Mouse (Mus musculus) right cerebral cortex, postnatal 14 days (tissue): ENCODE data around the gene Rnf34.

Experiments
- DNase-seq: peaks from one replicate; pipeline ENCODE4 v3.0.0; 2022

Rnf34 gene

DNA sequence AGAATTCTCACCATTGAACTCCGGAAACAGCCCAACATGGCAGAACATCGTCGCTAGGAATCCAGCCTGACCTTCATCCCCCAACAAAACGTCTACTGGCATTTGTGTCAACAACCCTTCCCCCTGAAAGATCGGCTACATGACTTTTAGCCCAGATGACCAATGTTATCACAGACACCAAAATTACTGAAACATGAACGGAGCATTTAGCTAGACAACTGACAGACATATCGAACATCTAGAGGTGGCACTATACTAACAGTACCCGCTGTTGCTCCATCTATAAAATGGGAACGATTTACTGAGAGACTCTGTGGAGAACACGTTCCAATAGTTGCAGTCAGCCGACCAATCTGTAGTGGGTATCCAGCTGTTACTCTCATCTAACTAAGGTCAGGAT is 51.3 kb downstream of the Rnf34 start:
- no peak for DNase-seq

DNA sequence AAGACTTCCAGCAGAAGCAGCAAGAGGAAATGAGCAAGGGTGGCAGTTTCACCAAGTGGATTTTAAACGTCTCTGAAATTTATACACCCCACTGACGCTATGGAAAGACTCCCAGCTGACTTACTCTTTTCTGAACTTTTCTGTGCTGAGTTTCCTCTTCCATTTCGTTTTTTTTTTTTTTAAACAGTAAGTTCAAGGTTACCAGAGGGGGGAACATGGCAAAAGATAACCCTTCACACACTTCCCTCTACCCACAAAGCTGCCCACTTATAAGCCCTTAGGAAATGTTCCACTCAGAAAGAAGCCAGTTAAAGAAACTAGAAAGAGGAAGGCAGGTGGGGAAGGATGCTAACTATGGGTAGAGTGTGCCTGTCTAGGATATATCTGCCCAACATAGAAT is 51.8 kb downstream of the Rnf34 start:
- DNase-seq: no peak

DNA sequence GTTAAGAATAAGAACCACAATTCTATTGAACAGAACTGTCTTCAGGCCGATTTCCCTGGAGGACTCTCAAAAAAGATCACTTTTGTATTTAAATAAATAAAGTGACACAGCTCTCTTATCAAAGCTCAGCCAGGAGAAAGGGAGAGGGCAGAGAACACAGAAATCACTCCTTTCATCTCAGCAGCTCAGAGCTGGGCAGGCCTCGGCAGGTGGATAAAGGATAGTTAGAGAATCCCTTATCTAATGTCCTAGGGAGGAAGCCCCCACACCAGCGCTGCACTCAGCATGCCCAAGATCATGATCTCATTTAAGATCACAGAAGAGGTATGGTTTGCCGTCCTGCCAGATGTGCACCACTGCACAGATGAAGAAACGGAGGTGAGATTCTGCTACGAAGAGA is 52.4 kb downstream of the Rnf34 start:
- DNase-seq: no peak

DNA sequence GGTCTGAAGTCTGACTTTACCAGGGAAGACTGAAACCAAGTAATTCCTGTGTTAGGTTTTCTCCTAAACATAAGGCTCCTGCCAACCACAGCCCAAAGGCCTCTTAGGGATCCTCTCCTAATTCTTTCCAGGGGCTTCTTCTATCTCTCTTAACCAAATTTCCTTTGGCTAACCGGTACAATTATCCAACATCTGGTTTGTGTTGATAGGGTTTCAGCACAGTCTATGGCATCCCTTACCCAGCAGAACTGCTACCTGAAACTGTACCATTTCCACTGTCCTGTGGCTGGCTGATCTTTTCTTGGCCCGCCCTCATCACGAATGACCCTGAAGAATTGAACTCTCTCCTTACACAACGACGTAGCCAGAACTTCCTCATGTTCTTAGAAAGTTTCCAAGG is 53.3 kb downstream of the Rnf34 start:
- DNase-seq: no peak

DNA sequence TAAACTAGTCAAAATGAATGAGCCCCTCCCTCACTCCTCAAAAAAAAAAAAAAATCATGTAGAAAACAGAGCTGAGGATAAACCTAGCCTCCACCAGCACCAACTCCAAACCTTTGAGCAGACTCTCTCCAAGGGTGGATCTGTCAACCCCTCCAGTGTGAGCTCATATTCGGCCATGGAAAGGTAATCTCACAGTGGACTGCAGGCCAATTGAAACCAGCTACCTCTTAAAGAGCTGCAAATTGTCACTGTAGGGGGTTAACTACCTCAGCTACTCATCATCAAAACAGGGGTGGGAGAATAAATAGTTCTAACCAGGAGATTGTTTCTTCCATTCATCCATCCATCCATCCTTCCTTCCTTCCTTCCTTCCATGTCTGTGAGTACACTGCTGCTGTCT is 57.3 kb downstream of the Rnf34 start:
- no peak for DNase-seq

DNA sequence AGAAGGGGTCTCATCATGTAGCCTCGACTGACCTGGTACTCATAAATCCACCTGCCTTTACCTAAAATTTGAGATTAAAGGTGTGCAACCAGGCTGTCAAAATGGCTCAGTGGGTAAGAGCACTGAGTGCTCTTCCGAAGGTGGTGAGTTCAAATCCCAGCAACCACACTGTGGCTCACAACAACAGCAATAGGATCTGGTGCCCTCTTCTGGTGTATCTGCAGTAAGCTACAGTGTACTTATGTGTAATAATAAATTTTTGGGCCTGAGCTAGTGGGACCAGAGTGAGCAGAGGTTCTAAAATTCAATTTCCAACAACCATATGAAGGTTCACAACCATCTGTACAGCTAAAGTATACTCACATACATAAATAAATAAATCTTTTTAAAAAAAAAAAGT is 58.2 kb downstream of the Rnf34 start:
- DNase-seq: no peak

DNA sequence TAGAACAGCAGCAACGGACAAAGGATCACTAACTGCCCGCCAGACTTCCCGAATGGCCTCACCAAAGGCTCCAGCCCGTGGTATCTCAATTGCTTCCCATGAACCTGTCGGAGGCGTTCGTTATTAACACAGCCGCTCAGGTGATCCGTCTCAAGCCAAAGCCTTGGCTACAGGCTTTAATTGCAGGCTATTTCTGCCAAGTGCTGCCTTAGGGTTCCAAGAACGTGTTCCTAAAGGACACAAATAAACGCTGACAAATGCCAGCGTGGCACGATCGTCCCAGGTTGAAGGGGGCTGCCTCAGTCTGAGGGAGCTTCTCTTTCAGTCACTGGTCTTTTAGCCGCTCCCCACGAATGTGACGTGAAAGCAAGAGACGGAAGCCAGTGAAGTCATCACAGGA is 59.6 kb downstream of the Rnf34 start:
- DNase-seq: no peak

DNA sequence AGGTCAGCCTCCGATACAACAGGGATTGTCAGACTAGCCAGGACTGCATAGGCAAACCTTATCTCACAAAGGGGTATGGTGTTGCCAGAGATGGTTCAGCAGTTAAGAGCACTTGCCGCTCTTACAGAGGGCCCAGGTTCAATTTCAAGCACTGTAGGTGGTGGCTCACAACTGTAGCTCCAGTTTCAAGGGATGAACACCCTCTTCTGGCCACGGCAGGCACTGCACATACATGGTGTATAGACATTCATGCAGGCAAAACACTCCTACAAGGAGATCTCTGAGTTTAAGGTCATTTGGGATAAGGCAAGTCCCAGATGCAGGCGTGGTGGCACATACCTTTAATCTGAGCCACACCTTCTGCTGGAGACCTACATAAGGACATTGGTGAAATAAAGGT is 63.0 kb downstream of the Rnf34 start:
- DNase-seq: no peak

DNA sequence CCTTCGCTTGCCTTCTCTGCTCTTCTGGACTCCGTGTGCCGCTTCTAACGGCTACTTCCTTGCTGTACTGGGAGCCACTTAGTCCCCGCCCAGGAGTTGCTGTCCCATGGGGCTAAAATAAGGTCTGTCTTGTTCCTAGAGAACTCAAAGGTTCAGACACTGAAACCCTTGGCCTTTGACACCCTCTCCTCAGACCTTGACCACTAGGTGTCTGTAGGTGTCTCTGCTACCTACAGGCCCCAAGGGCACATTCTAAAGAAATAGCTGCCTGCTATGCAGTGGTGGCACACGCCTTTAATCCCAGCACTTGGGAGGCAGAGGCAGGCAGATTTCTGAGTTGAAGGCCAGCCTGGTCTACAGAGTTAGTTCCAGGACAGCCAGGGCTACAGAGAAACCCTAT is 66.3 kb downstream of the Rnf34 start:
- DNase-seq: no peak

DNA sequence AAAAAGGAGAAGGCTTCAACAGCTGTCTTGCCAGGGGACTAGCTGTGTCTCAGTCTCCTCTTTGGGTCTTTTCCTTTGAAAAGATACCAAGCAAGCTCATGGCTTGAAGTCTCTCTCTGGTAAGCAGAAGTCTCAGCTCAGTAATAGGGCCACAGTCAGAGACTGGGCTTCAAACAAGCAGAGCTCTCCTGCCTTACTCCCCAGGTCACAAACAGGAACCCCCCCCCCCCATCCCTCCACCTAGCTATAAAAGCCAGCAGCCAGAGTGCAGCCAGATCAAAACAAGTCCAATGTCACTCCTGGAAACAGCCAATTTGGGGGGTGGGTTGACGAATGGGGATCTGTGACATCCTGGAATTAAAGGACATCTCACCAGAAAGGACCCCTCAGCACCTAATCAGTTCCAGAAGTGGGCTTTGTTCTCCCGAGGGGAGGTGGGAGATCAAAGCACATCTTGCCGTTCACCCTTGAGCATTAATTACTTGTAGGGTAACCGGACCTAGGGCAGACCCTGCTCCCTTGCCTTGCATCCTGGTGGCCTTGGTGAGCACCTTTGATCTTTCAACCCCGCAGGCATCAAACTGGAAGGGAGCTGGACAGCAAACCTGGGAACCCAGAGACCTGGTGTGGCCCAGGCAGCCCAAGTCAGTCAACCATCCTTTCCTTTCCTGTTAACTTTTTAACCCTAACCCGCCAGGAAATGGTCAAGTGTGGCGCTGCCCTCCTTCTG is 68.3 kb downstream of the Rnf34 start:
- DNase-seq: no peak

DNA sequence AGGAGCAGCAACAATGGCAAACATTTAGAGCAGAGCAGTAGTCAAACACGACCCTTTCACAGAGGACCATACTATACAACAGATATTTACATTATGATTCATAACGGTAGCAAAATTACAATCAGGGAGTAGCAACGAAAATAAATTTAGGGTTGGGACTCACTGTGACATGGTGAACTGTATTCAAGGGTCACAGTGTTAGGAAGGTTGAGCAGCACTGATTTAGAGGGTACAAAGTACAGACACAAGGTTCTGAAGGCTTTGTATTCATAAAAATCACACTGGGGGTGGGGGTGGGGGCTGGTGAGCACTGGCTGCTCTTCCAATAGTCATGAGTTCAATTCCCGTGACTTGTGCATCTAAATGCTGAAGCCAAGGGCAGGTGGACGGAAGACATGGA is 70.7 kb downstream of the Rnf34 start:
- no peak for DNase-seq
